29 mouse cellular contexts compared by ENCODE assay signal in genomic region chr12:80565793-80566192, GRCm38 (mm10). TPM values are rescaled to one million over a fixed set of nuclear protein-coding genes. Genes with fewer than 3 reads are reported as not detected.
A peak's percentile ranks its signal among the peaks of the same experiment; 100 is the strongest.
DNase-seq lines count a peak whose midpoint lies in the region; ATAC-seq and TF ChIP-seq lines count a peak whose summit lies in the region.
"Had no signal": no experiment of that assay in that cellular context is flagged by ENCODE, and none has a peak within 500 bp of the region (broad histone marks: within the 10 kb centered on the region; RNA-seq: fewer than 3 reads in every experiment).

No protein-coding gene starts in this region.

- TF ChIP-seq CTCF in hindbrain, postnatal 0 days (IDR thresholded peaks at IDR 0.05; ENCODE audit: low read depth): no peak

- H3K4me3 ChIP-seq in hindbrain, postnatal 0 days (ENCODE audit: low read length): no peak overlapping the region
- H3K4me3 ChIP-seq in hindbrain, embryonic 11.5 days (ENCODE audit: low read depth, low read length): no peak overlapping the region
- H3K4me3 ChIP-seq in lung, embryonic 16.5 days (ENCODE audit: low read length): no peak overlapping the region
- no peak overlapping the region for H3K4me3 ChIP-seq in limb, embryonic 13.5 days
- H3K4me3 ChIP-seq in kidney, embryonic 16.5 days (ENCODE audit: low read length): no peak overlapping the region
- H3K4me3 ChIP-seq: embryonic facial prominence, embryonic 15.5 days; forebrain, embryonic 12.5 days; hindbrain, embryonic 10.5 days; midbrain, embryonic 15.5 days; myocyte; neural tube, embryonic 12.5 days had no signal

- no peak for ATAC-seq in hindbrain, postnatal 0 days
- no peak for ATAC-seq in hindbrain, embryonic 11.5 days (ENCODE audit: low FRiP score)
- ATAC-seq in lung, embryonic 16.5 days (ENCODE audit: low read depth): peak; percentile 52
- ATAC-seq in limb, embryonic 13.5 days (ENCODE audit: low FRiP score, low read depth): no peak
- ATAC-seq in kidney, embryonic 16.5 days (ENCODE audit: low FRiP score, low TSS enrichment): no peak
- ATAC-seq: activated CD4-positive, CD25-positive, alpha-beta regulatory T cell, adult 4 months; forebrain, postnatal 0 days; intestine, postnatal 0 days; midbrain, embryonic 15.5 days had no signal

- H3K9ac ChIP-seq in hindbrain, postnatal 0 days (replicated peaks; ENCODE audit: low read length): no peak overlapping the region
- H3K9ac ChIP-seq in hindbrain, embryonic 11.5 days (ENCODE audit: low read depth, low read length): no peak overlapping the region
- H3K9ac ChIP-seq in lung, embryonic 16.5 days (ENCODE audit: low read length): no peak overlapping the region
- no peak overlapping the region for H3K9ac ChIP-seq in limb, embryonic 13.5 days
- H3K9ac ChIP-seq in kidney, embryonic 16.5 days (replicated peaks; ENCODE audit: low read length): no peak overlapping the region
- H3K9ac ChIP-seq: embryonic facial prominence, embryonic 15.5 days; forebrain, embryonic 12.5 days; forebrain, postnatal 0 days; liver, embryonic 14.5 days; midbrain, embryonic 15.5 days; neural tube, embryonic 12.5 days had no signal

- peak; percentile 47 for DNase-seq in hindbrain, postnatal 0 days (ENCODE audit: low spot score)
- no peak for DNase-seq in hindbrain, embryonic 11.5 days (ENCODE audit: low spot score)
- DNase-seq in lung, postnatal 4 days: no peak
- peak; percentile 44 for DNase-seq in brain, adult 2 months (ENCODE audit: low read depth, low spot score)
- DNase-seq: adrenal gland, adult 2 months; adrenal gland, postnatal 36 days; B cell, adult 2 months; forebrain, postnatal 0 days; gastrocnemius, postnatal 10 days; heart, postnatal 14 days; kidney, postnatal 25 days; liver; right cerebral cortex, postnatal 14 days; thymus, postnatal 4 days had no signal

- H3K9me3 ChIP-seq in hindbrain, postnatal 0 days (ENCODE audit: low read length): no peaks in the 10 kb centered on the region
- no peaks in the 10 kb centered on the region for H3K9me3 ChIP-seq in hindbrain, embryonic 11.5 days (ENCODE audit: control insufficient read depth, low read length)
- no peaks in the 10 kb centered on the region for H3K9me3 ChIP-seq in lung, embryonic 16.5 days (ENCODE audit: control insufficient read depth, low read length)
- H3K9me3 ChIP-seq in limb, embryonic 13.5 days: no peaks in the 10 kb centered on the region
- no peaks in the 10 kb centered on the region for H3K9me3 ChIP-seq in kidney, embryonic 16.5 days (ENCODE audit: low read length)
- H3K9me3 ChIP-seq: embryonic facial prominence, embryonic 15.5 days; forebrain, embryonic 12.5 days; hindbrain, embryonic 10.5 days; midbrain, embryonic 15.5 days; neural tube, embryonic 12.5 days had no signal

- no peaks in the 10 kb centered on the region for H3K27me3 ChIP-seq in hindbrain, postnatal 0 days (ENCODE audit: insufficient read depth, low read length)
- H3K27me3 ChIP-seq in hindbrain, embryonic 11.5 days (ENCODE audit: control insufficient read depth, insufficient read depth, low read length): peaks cover 2% of the 10 kb centered on the region; the same call in 1 of the 2 replicates
- no peaks in the 10 kb centered on the region for H3K27me3 ChIP-seq in lung, embryonic 16.5 days (ENCODE audit: control insufficient read depth, insufficient read depth, low read depth, low read length)
- H3K27me3 ChIP-seq in limb, embryonic 13.5 days: 0 out of 2 replicates have a peak, but pooled peaks cover 12% of the 10 kb centered on the region
- H3K27me3 ChIP-seq in kidney, embryonic 16.5 days (ENCODE audit: insufficient read depth, low read length): no peaks in the 10 kb centered on the region
- H3K27me3 ChIP-seq: embryonic facial prominence, embryonic 15.5 days; forebrain, embryonic 12.5 days; midbrain, embryonic 15.5 days; neural tube, embryonic 12.5 days had no signal

- 59% methylated on average over 2 of the region's 2 CpGs for WGBS in hindbrain, postnatal 0 days
- WGBS in hindbrain, embryonic 11.5 days: 69% methylated on average over 2 of the region's 2 CpGs
- 38% methylated on average over 2 of the region's 2 CpGs for WGBS in lung, embryonic 16.5 days
- 33% methylated on average over 2 of the region's 2 CpGs for WGBS in limb, embryonic 13.5 days
- 67% methylated on average over 2 of the region's 2 CpGs for WGBS in kidney, embryonic 16.5 days

- no peak overlapping the region for H3K4me2 ChIP-seq in hindbrain, postnatal 0 days (ENCODE audit: low read depth, low read length)
- H3K4me2 ChIP-seq in hindbrain, embryonic 11.5 days (replicated peaks; ENCODE audit: low read depth, low read length): no peak overlapping the region
- no peak overlapping the region for H3K4me2 ChIP-seq in lung, embryonic 16.5 days (ENCODE audit: low read depth, low read length)
- H3K4me2 ChIP-seq in limb, embryonic 13.5 days (replicated peaks): no peak overlapping the region
- H3K4me2 ChIP-seq in kidney, embryonic 16.5 days (replicated peaks; ENCODE audit: low read depth, low read length): no peak overlapping the region
- H3K4me2 ChIP-seq: embryonic facial prominence, embryonic 15.5 days; forebrain, embryonic 12.5 days; midbrain, embryonic 15.5 days; neural tube, embryonic 12.5 days had no signal

- H3K36me3 ChIP-seq in hindbrain, postnatal 0 days (ENCODE audit: insufficient read depth, low read length): no peaks in the 10 kb centered on the region
- H3K36me3 ChIP-seq in hindbrain, embryonic 11.5 days (ENCODE audit: control insufficient read depth, insufficient read depth, low read length): no peaks in the 10 kb centered on the region
- H3K36me3 ChIP-seq in lung, embryonic 16.5 days (ENCODE audit: control insufficient read depth, insufficient read depth, low read length): no peaks in the 10 kb centered on the region
- no peaks in the 10 kb centered on the region for H3K36me3 ChIP-seq in limb, embryonic 13.5 days
- no peaks in the 10 kb centered on the region for H3K36me3 ChIP-seq in kidney, embryonic 16.5 days (ENCODE audit: insufficient read depth, low read length)
- H3K36me3 ChIP-seq: embryonic facial prominence, embryonic 15.5 days; forebrain, embryonic 12.5 days; hindbrain, embryonic 10.5 days; midbrain, embryonic 15.5 days; neural tube, embryonic 12.5 days had no signal

- H3K4me1 ChIP-seq in hindbrain, postnatal 0 days (ENCODE audit: insufficient read depth, low read length): peaks cover 12% of the 10 kb centered on the region
- no peaks in the 10 kb centered on the region for H3K4me1 ChIP-seq in hindbrain, embryonic 11.5 days (replicated peaks; ENCODE audit: control insufficient read depth, insufficient read depth, low read length)
- peaks cover 33% of the 10 kb centered on the region for H3K4me1 ChIP-seq in lung, embryonic 16.5 days (replicated peaks; ENCODE audit: control insufficient read depth, insufficient read depth, low read length)
- peaks cover 42% of the 10 kb centered on the region for H3K4me1 ChIP-seq in limb, embryonic 13.5 days
- peaks cover 17% of the 10 kb centered on the region; the same call in 1 of the 2 replicates for H3K4me1 ChIP-seq in kidney, embryonic 16.5 days (ENCODE audit: insufficient read depth, low read length)

- H3K27ac ChIP-seq in hindbrain, postnatal 0 days: 0 out of 2 replicates have a peak overlapping the region, but pooled peaks have one; percentile 22
- no peak overlapping the region for H3K27ac ChIP-seq in hindbrain, embryonic 11.5 days (ENCODE audit: low read depth, low read length)
- H3K27ac ChIP-seq in lung, embryonic 16.5 days (ENCODE audit: low read length): peak overlapping the region; percentile 55; the same call in 1 of the 2 replicates
- peak overlapping the region; percentile 66; the same call in 1 of the 2 replicates for H3K27ac ChIP-seq in limb, embryonic 13.5 days
- H3K27ac ChIP-seq in kidney, embryonic 16.5 days (ENCODE audit: low read length): no peak overlapping the region
- H3K27ac ChIP-seq: embryonic facial prominence, embryonic 15.5 days; forebrain, embryonic 12.5 days; hindbrain, embryonic 10.5 days; liver, embryonic 14.5 days; macrophage; midbrain, embryonic 15.5 days; neural tube, embryonic 12.5 days had no signal

RNA-seq across cellular contexts. Expression of gene Galnt16, which starts 47.7 kb away (rescaled TPM):
- 67.9 and 72.1 TPM in 2 replicates for total RNA-seq in hindbrain, postnatal 0 days (2014; rRNA removed)
- 26.5 and 28.2 TPM in 2 replicates for polyA plus RNA-seq in hindbrain, postnatal 0 days (2015; fragmentation: Nextera tagmentation; extraction: Ambion mirVana)
- 8.6 and 9.1 TPM in 2 replicates for polyA plus RNA-seq in hindbrain, embryonic 11.5 days (2014; fragmentation: Nextera tagmentation; extraction: Ambion mirVana)
- 13.0 and 13.4 TPM in 2 replicates for polyA plus RNA-seq in lung, embryonic 16.5 days (2015; fragmentation: Nextera tagmentation; extraction: Ambion mirVana)
- polyA plus RNA-seq in limb, embryonic 13.5 days (2015; fragmentation: Nextera tagmentation; extraction: Ambion mirVana): 16.2 and 17.1 TPM in 2 replicates
- polyA plus RNA-seq in kidney, embryonic 16.5 days (2015; fragmentation: Nextera tagmentation; extraction: Ambion mirVana): 8.3 and 9.0 TPM in 2 replicates
- total RNA-seq: granulocyte monocyte progenitor cell, adult 5-6 weeks; megakaryocyte-erythroid progenitor cell, adult 5-6 weeks had no signal
- polyA plus RNA-seq: activated CD4-positive, CD25-positive, alpha-beta regulatory T cell, adult 4 months; macrophage had no signal

Comparison
In these comparisons a context has a peak if more than half of its experiments do, and no peak if none do; other contexts are left out.
1. DNase-seq: peak in hindbrain, postnatal 0 days (single experiment) and brain, adult 2 months (single experiment); none in hindbrain, embryonic 11.5 days (single experiment) and lung, postnatal 4 days (0 of 2).
2. H3K27ac ChIP-seq: peak in hindbrain, postnatal 0 days (single experiment), lung, embryonic 16.5 days (single experiment) and limb, embryonic 13.5 days (single experiment); none in hindbrain, embryonic 11.5 days (single experiment) and kidney, embryonic 16.5 days (single experiment).